Mouse (Mus musculus): ENCODE data around the gene Zdhhc4. TPM values are rescaled to one million over a fixed set of nuclear protein-coding genes. Genes with fewer than 3 reads are reported as not detected.

Gene Zdhhc4
- 10 to 100 TPM; 38.6 to 46.2 TPM for total RNA-seq (2021)

- DNase-seq (ENCODE audit: low spot score in 2 of 2): peak; percentile 92
- intact Hi-C loops (cut with DNase I): no loop called here
Measured at GRCm38 (mm10) chr5:143328690-143329495, at the start of gene Zdhhc4. Gene Zdhhc4, minus strand, starts transcription at chr5:143329256.

GRCm38 (mm10) chr5:143376156-143376555 lies 47.1 kb upstream of the Zdhhc4 start:
- no peak for DNase-seq (ENCODE audit: low spot score in 2 of 2)
- intact Hi-C loops (cut with DNase I): no loop called here

- DNase-seq (ENCODE audit: low spot score in 2 of 2): peak in 1 of 2 experiments; percentile 35
- intact Hi-C loops (cut with DNase I): no loop called here
Measured at GRCm38 (mm10) chr5:143375242-143375641, 46.2 kb upstream of the Zdhhc4 start.

- DNase-seq (ENCODE audit: low spot score in 2 of 2): no peak
- intact Hi-C loops (cut with DNase I): no loop called here
Measured at GRCm38 (mm10) chr5:143372818-143373217, 43.8 kb upstream of the Zdhhc4 start.

- DNase-seq (ENCODE audit: low spot score in 2 of 2): no peak
- intact Hi-C loops (cut with DNase I): no loop called here
Measured at GRCm38 (mm10) chr5:143371146-143371510, 42.1 kb upstream of the Zdhhc4 start.

- no peak for DNase-seq (ENCODE audit: low spot score in 2 of 2)
- intact Hi-C loops (cut with DNase I): no loop called here
Measured at GRCm38 (mm10) chr5:143370416-143371145, 41.5 kb upstream of the Zdhhc4 start.

- no peak for DNase-seq (ENCODE audit: low spot score in 2 of 2)
- intact Hi-C loops (cut with DNase I): no loop called here
Measured at GRCm38 (mm10) chr5:143369611-143370255, 40.7 kb upstream of the Zdhhc4 start.

- no peak for DNase-seq (ENCODE audit: low spot score in 2 of 2)
- intact Hi-C loops (cut with DNase I): no loop called here
Measured at GRCm38 (mm10) chr5:143367931-143368330, 38.9 kb upstream of the Zdhhc4 start.

- no peak for DNase-seq (ENCODE audit: low spot score in 2 of 2)
- intact Hi-C loops (cut with DNase I): no loop called here
Measured at GRCm38 (mm10) chr5:143363678-143364615, 34.9 kb upstream of the Zdhhc4 start.

- intact Hi-C loops (cut with DNase I): no loop called here
- DNase-seq (ENCODE audit: low spot score in 2 of 2): no peak
Measured at GRCm38 (mm10) chr5:143361428-143361827, 32.4 kb upstream of the Zdhhc4 start.

GRCm38 (mm10) chr5:143360000-143360399 lies 30.9 kb upstream of the Zdhhc4 start:
- intact Hi-C loops (cut with DNase I): no loop called here
- no peak for DNase-seq (ENCODE audit: low spot score in 2 of 2)

- DNase-seq (ENCODE audit: low spot score in 2 of 2): no peak
- intact Hi-C loops (cut with DNase I): no loop called here
Measured at GRCm38 (mm10) chr5:143359263-143359662, 30.2 kb upstream of the Zdhhc4 start.

- intact Hi-C loops (cut with DNase I): no loop called here
- no peak for DNase-seq (ENCODE audit: low spot score in 2 of 2)
Measured at GRCm38 (mm10) chr5:143357564-143357963, 28.5 kb upstream of the Zdhhc4 start.

GRCm38 (mm10) chr5:143356686-143357388 lies 27.8 kb upstream of the Zdhhc4 start, which contains the start of gene Grid2ip:
Gene Grid2ip, plus strand, starts transcription at chr5:143357338.
- intact Hi-C loops (cut with DNase I): no loop called here
- DNase-seq (ENCODE audit: low spot score in 2 of 2): no peak

GRCm38 (mm10) chr5:143356017-143356416 lies 27.0 kb upstream of the Zdhhc4 start:
- intact Hi-C loops (cut with DNase I): no loop called here
- DNase-seq (ENCODE audit: low spot score in 2 of 2): no peak

- intact Hi-C loops (cut with DNase I): no loop called here
- DNase-seq (ENCODE audit: low spot score in 2 of 2): no peak
Measured at GRCm38 (mm10) chr5:143346367-143346766, 17.3 kb upstream of the Zdhhc4 start.

GRCm38 (mm10) chr5:143339603-143340002 lies 10.5 kb upstream of the Zdhhc4 start:
- intact Hi-C loops (cut with DNase I): no loop called here
- no peak for DNase-seq (ENCODE audit: low spot score in 2 of 2)

- DNase-seq (ENCODE audit: low spot score in 2 of 2): no peak
- intact Hi-C loops (cut with DNase I): no loop called here
Measured at GRCm38 (mm10) chr5:143336559-143336958, 7.5 kb upstream of the Zdhhc4 start.

- DNase-seq (ENCODE audit: low spot score in 2 of 2): no peak
- intact Hi-C loops (cut with DNase I): no loop called here
Measured at GRCm38 (mm10) chr5:143335089-143335460, 6.0 kb upstream of the Zdhhc4 start.

Measured in left cerebral cortex, postnatal 36 days (tissue).